Mouse (Mus musculus): ENCODE results near the gene Cfc1. TPM values are rescaled to one million over a fixed set of nuclear protein-coding genes. Genes with fewer than 3 reads are reported as not detected.
A peak's percentile ranks its signal among the peaks of the same experiment; 100 is the strongest.
"Not testable (repeated sequence)": the region's sequence is repeated elsewhere in the genome, so short reads cannot be mapped to it uniquely, and the experiment has no call there.

Gene Cfc1
- polyA plus RNA-seq, 1 experiment from 2014 or later = not detected

DNA sequence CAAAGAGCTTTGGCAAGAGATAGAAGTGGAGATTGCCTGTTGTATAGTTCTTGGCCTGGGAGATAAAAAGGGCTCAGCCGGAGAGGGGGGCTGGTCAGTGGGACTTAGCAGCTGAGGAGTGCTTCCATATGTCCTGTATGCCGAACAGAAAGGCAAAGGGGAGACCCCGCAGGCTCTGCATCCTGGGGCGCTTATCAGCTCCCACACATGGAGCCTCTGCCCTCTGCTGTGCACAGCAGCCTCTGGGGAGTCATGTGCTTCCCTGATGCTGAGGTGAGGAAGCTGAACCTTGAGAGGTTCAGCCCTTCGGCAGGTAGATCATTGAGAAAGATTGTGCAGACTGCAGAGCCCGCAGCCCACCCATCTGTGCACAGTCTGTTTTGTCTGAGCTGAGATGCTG is 18.2 kb upstream of the Cfc1 start:
- ATAC-seq; H3K36me3 ChIP-seq (ENCODE audit: poor library complexity, severe bottlenecking); H3K27ac ChIP-seq; H3K9me3 ChIP-seq (replicated peaks); H3K4me2 ChIP-seq; H3K4me1 ChIP-seq; H3K4me3 ChIP-seq; H3K9ac ChIP-seq; H3K27me3 ChIP-seq: not testable (repeated sequence)
- 65% methylated on average over 6 of the region's 6 CpGs for WGBS

DNA sequence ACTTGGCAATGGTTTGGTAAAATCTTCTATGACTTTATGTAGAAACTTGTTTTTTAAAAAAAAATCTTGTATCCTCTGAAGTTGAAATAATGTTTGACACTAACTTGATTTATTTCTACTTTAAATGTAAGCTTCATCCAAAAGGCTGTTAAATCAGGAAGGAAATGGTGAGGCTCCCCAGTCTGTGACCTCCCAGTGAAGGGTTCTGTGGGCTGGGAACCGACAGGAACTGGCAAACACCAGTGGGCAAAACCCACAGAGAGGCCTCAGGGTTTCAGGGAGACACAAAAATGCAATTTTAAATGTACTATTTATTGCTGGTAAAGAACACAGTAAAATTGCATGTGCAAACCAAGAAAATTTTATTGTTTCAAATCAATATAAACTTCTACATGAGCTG is 17.7 kb upstream of the Cfc1 start:
- not testable (repeated sequence) for H3K4me2 ChIP-seq; H3K4me1 ChIP-seq; H3K9ac ChIP-seq; ATAC-seq; H3K36me3 ChIP-seq (ENCODE audit: poor library complexity, severe bottlenecking); H3K27ac ChIP-seq; H3K4me3 ChIP-seq; H3K9me3 ChIP-seq (replicated peaks); H3K27me3 ChIP-seq
- 86% methylated on average over 1 of the region's 1 CpGs for WGBS

DNA sequence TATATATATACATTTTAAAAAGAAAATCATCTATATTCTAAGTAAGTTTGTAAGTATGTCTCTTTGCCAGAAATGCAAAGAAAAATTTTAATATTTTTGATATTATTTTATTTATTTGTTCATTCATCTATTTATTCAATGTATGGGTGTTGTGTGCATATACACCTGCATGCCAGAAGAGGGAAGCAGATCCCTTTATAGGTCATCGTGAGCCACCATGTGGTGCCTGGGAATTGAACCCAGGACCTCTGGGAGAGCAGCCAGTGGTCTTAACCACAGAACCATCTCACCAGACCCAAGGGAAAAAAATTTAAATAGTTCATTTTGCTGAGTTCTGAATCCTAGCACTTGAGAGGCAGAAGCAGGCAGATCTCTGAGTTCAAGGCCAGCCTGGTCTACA is 17.2 kb upstream of the Cfc1 start:
- 86% methylated on average over 1 of the region's 1 CpGs for WGBS
- ATAC-seq = no peak
- Histone ChIP-seq H3K27me3 (no peaks in the 10 kb centered on the region), H3K9me3 (replicated peaks) (no peaks in the 10 kb centered on the region), H3K4me1 (no peaks in the 10 kb centered on the region), H3K4me2 (no peak overlapping the region), H3K36me3 (ENCODE audit: poor library complexity, severe bottlenecking) (no peaks in the 10 kb centered on the region), H3K9ac (no peak overlapping the region), H3K27ac (no peak overlapping the region), H3K4me3 (no peak overlapping the region)

DNA sequence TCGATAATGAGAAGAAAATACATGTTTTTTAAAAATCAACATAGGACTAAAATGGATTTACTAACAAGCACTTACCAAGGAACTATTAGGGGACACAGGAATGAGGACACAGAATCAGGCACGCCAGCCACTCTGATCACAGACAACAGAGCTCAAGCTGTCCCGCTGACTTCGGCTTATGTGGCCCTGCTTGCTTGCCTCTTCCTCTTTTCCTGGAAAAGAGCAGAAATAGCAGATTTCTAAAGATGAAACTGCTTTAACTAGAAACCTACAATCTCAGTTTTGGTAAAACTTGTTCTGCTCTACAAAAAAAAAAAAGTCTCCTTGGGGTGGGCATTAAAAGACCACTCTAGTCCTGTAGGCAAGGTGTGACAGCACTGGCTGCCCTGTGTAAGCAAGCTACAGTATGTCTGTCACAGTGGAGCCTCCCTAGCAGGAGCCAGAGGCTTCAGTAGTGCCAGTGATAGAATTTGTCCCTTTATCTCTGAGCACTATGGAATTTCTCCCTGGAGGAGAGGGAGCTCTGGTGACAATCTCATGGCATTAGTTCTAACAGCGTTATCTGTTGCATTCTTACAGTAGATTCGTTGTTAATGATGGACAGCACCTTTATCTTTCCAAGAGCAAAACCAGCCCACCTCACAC is 13.1 kb upstream of the Cfc1 start:
- no peaks in the 10 kb centered on the region for H3K36me3 ChIP-seq (ENCODE audit: poor library complexity, severe bottlenecking)
- 84% methylated on average over 6 of the region's 6 CpGs for WGBS
- no peak for ATAC-seq
- no peaks in the 10 kb centered on the region for H3K4me1 ChIP-seq
- no peaks in the 10 kb centered on the region for H3K9me3 ChIP-seq (replicated peaks)
- no peak overlapping the region for H3K9ac ChIP-seq
- H3K27me3 ChIP-seq = no peaks in the 10 kb centered on the region
- no peak overlapping the region for H3K4me3 ChIP-seq
- no peak overlapping the region for H3K27ac ChIP-seq
- H3K4me2 ChIP-seq = no peak overlapping the region

GRCm38 (mm10) chr1:34522850-34523244 is 12.6 kb upstream of the Cfc1 start:
- WGBS = 84% methylated on average over 3 of the region's 3 CpGs
- Histone ChIP-seq H3K9me3 (replicated peaks) (no peaks in the 10 kb centered on the region), H3K36me3 (ENCODE audit: poor library complexity, severe bottlenecking) (no peaks in the 10 kb centered on the region), H3K27ac (no peak overlapping the region), H3K4me1 (no peaks in the 10 kb centered on the region), H3K27me3 (no peaks in the 10 kb centered on the region), H3K9ac (no peak overlapping the region), H3K4me2 (no peak overlapping the region), H3K4me3 (no peak overlapping the region)
- ATAC-seq = no peak

DNA sequence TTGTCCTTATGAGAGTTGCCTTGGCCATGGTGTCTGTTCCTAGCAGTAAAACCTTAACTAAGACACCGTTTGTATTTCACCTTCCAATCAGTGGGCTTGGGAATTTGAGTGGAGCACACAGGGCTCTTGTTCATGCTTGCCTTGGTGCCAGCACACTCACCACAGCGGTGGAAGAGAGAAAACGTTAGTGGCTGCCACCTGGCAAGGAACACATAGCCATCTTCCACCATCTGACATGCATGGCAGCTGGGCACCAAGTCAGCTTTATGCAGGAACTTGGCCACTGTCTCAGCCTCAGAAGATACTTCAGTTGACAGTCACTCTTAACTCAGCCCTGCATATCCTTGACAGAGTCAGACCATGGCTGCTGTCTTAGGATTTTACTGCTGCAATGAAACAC is 11.8 kb upstream of the Cfc1 start:
- no peak for ATAC-seq
- 84% methylated on average over 3 of the region's 3 CpGs for WGBS

DNA sequence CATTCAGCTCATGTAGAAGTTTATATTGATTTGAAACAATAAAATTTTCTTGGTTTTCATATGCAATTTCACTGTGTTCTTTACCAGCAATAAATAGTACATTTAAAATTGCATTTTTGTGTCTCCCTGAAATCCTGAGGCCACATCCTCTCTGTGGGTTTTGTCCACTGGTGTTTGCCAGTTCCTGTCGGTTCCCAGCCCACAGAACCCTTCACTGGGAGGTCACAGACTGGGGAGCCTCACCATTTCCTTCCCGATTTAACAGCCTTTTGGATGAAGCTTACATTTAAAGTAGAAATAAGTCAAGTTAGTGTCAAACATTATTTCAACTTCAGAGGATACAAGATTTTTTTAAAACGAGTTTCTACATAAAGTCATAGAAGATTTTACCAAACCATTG is 874 bp upstream of the Cfc1 start:
- not testable (repeated sequence) for H3K4me2 ChIP-seq; H3K4me3 ChIP-seq; H3K9ac ChIP-seq; H3K36me3 ChIP-seq (ENCODE audit: poor library complexity, severe bottlenecking); H3K27ac ChIP-seq; H3K9me3 ChIP-seq (replicated peaks); ATAC-seq; H3K4me1 ChIP-seq
- WGBS = 58% methylated on average over 3 of the region's 3 CpGs
- peaks cover 41% of the 10 kb centered on the region for H3K27me3 ChIP-seq

More for the DNA sequence above, 11.8 kb upstream of the Cfc1 start:
- no peak overlapping the region for H3K27ac ChIP-seq
- H3K27me3 ChIP-seq = no peaks in the 10 kb centered on the region
- H3K4me1 ChIP-seq = no peaks in the 10 kb centered on the region
- no peak overlapping the region for H3K4me3 ChIP-seq
- no peak overlapping the region for H3K4me2 ChIP-seq
- H3K36me3 ChIP-seq (ENCODE audit: poor library complexity, severe bottlenecking) = no peaks in the 10 kb centered on the region
- no peaks in the 10 kb centered on the region for H3K9me3 ChIP-seq (replicated peaks)
- no peak overlapping the region for H3K9ac ChIP-seq

DNA sequence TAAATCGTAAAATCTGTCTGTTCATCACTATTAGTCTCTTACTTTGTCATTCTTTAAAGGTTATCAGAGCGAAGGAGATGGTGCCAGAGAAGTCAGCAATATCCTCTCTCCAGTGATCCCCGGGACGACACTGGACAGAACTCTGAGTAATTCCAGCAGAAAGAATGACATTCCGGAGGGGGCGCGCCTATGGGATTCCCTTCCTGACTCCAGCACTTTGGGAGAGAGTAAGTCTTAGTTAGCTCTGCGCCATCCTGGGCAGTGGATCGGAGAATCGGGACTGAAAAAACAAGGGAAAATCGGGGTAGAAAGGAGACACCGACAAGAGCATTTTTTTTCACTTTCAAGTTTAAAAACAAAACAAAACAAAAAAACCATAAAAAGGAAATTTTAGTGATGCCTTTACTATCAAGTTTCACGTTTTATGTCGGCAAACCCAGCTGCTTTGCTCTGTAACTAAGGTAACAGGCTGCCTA is 881 bp downstream of the Cfc1 start:
- Histone ChIP-seq H3K4me1 (peaks cover 9% of the 10 kb centered on the region), H3K9ac (no peak overlapping the region), H3K27ac (no peak overlapping the region), H3K27me3 (peaks cover 41% of the 10 kb centered on the region), H3K36me3 (ENCODE audit: poor library complexity, severe bottlenecking) (no peaks in the 10 kb centered on the region), H3K4me2 (peak overlapping the region; percentile 36), H3K4me3 (no peak overlapping the region), H3K9me3 (replicated peaks) (no peaks in the 10 kb centered on the region)
- WGBS = 2% methylated on average over 14 of the region's 14 CpGs
- no peak for ATAC-seq

GRCm38 (mm10) chr1:34536767-34537485 is 1.5 kb downstream of the Cfc1 start:
- WGBS = 4% methylated on average over 16 of the region's 16 CpGs
- Histone ChIP-seq H3K4me3 (peak overlapping the region; percentile 17), H3K27ac (no peak overlapping the region), H3K4me1 (peaks cover 9% of the 10 kb centered on the region), H3K4me2 (peak overlapping the region; percentile 36), H3K9ac (no peak overlapping the region), H3K36me3 (ENCODE audit: poor library complexity, severe bottlenecking) (no peaks in the 10 kb centered on the region), H3K9me3 (replicated peaks) (no peaks in the 10 kb centered on the region), H3K27me3 (peaks cover 41% of the 10 kb centered on the region)
- ATAC-seq = 0 out of 2 replicates have a peak, but pooled peaks have one; percentile 24

GRCm38 (mm10) chr1:34547074-34547473 is 11.6 kb downstream of the Cfc1 start:
- no peaks in the 10 kb centered on the region for H3K36me3 ChIP-seq (ENCODE audit: poor library complexity, severe bottlenecking)
- WGBS = 78% methylated on average over 1 of the region's 1 CpGs
- H3K27ac ChIP-seq = no peak overlapping the region
- H3K4me3 ChIP-seq = no peak overlapping the region
- H3K4me1 ChIP-seq = no peaks in the 10 kb centered on the region
- ATAC-seq = no peak
- H3K9me3 ChIP-seq (replicated peaks) = no peaks in the 10 kb centered on the region
- H3K4me2 ChIP-seq = no peak overlapping the region
- H3K27me3 ChIP-seq = no peaks in the 10 kb centered on the region
- no peak overlapping the region for H3K9ac ChIP-seq

GRCm38 (mm10) chr1:34553690-34554089 is 18.2 kb downstream of the Cfc1 start:
- Histone ChIP-seq H3K9me3 (replicated peaks) (no peaks in the 10 kb centered on the region), H3K36me3 (ENCODE audit: poor library complexity, severe bottlenecking) (no peaks in the 10 kb centered on the region), H3K4me2 (no peak overlapping the region), H3K4me1 (no peaks in the 10 kb centered on the region), H3K9ac (no peak overlapping the region), H3K27ac (no peak overlapping the region), H3K27me3 (no peaks in the 10 kb centered on the region), H3K4me3 (no peak overlapping the region)
- WGBS = 76% methylated on average over 1 of the region's 1 CpGs
- no peak for ATAC-seq

DNA sequence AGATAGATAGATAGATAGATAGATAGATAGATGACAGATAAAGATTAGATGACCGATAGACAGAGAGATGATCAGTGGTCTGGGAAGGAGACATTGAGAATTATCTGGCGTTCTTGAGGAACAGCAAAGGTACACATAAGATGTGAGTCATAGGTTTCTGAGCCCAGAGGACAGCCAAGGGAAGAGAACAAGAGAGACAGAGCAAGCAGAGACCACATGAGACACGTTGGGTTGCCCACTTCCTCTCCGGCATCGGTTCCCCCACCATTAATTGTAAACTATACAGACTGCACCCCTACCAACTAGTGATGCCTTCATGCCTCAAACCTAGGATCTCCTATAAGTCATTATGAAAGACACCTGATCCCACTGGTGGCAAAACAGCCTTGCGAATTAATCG is 18.8 kb downstream of the Cfc1 start:
- H3K27ac ChIP-seq = no peak overlapping the region
- ATAC-seq = no peak
- no peaks in the 10 kb centered on the region for H3K9me3 ChIP-seq (replicated peaks)
- H3K36me3 ChIP-seq (ENCODE audit: poor library complexity, severe bottlenecking) = no peaks in the 10 kb centered on the region
- H3K9ac ChIP-seq = no peak overlapping the region
- WGBS = 87% methylated on average over 7 of the region's 7 CpGs
- H3K4me3 ChIP-seq = no peak overlapping the region
- no peaks in the 10 kb centered on the region for H3K4me1 ChIP-seq
- H3K27me3 ChIP-seq = no peaks in the 10 kb centered on the region
- H3K4me2 ChIP-seq = no peak overlapping the region

- H3K27me3 ChIP-seq = no peaks in the 10 kb centered on the region
- 90% methylated on average over 15 of the region's 15 CpGs for WGBS
- no peak within 1 kb of the TSS for H3K9ac ChIP-seq
- no peak within 1 kb of the TSS for H3K27ac ChIP-seq
- H3K4me1 ChIP-seq = no peaks in the 10 kb centered on the region
- no peak for ATAC-seq
- no peaks in the 10 kb centered on the region for H3K36me3 ChIP-seq (ENCODE audit: poor library complexity, severe bottlenecking)
- H3K4me2 ChIP-seq = no peak within 1 kb of the TSS
- H3K9me3 ChIP-seq (replicated peaks) = no peaks in the 10 kb centered on the region
- no peak within 1 kb of the TSS for H3K4me3 ChIP-seq
These were observed 25.4 kb downstream of the Cfc1 start, which contains the start of gene Prss40 for GRCm38 (mm10) chr1:34560843-34561242. TSS of gene Prss40 (minus strand) at chr1:34560943.

Measured in forebrain, embryonic 13.5 days (tissue).